Mouse (Mus musculus): ENCODE data around the gene Bmp5. TPM values are rescaled to one million over a fixed set of nuclear protein-coding genes. Genes with fewer than 3 reads are reported as not detected.

Bmp5 gene
- total RNA-seq, 2 experiments from 2014 or later, result 0.98 to 1.0 TPM

DNA sequence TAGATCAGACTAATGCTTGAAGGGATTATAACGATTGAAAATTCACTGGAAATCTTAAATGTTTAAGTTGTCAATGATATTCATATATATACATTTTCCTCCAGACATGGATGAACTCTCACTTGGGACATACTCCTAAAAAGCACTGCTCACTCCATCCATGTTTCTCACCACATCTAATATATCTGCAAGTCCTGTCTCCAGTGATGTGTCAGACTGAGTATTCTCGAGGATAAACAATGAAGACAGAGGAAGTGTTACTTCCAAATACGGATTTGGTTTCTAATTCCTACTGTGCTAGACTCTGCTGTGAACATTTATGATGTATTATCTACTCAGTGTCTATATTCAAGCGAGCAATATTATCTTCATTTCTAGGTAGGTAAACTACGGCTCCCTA lies 152.9 kb downstream of the Bmp5 start:
- DNase-seq (ENCODE audit: low spot score), result no peak
- intact Hi-C loops (cut with DNase I), result no loop called here

DNA sequence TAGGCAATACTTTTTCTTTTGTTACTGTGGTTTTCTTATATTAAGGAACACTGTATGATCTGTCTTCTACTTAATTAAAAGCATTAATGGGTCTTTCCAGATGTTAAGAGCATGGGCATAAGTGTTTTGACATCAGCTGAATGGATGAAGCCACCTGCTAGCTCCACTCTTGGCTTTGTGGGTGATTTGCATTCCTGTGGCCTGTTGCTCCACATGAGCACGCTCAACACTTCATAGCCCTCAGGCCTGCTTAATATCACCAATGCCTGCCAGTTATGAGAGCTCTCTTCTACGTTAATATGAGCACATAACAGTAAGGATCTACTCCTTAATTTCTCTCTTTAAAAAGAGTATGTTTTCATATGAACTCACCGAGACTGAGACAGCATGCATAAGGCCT lies 169.5 kb downstream of the Bmp5 start:
- intact Hi-C loops (cut with DNase I), result no loop called here
- no peak for DNase-seq (ENCODE audit: low spot score)

Small RNAs within 50 kb of the gene (microRNA-seq; reads per million reads assigned to microRNA genes)
- not detected for gene Gm44355

Other genes with a start within 250 kb of the Bmp5 start
- gene Tmod3, start 215.7 kb upstream of the Bmp5 start, total RNA-seq (2021), result 10 to 100 TPM; 62.9 to 74.0 TPM
- gene Tmod2, start 164.0 kb upstream of the Bmp5 start, total RNA-seq (2021), result 1 to 10 TPM; 4.6 to 5.3 TPM
- 1 to 10 TPM; 7.3 to 8.4 TPM for gene Lysmd2, start 149.6 kb upstream of the Bmp5 start, total RNA-seq (2021)
- gene Scg3, start 91.3 kb upstream of the Bmp5 start, total RNA-seq (2021), result under 1 TPM; 0.22 to 0.34 TPM
- gene Hmgcll1, start 239.5 kb downstream of the Bmp5 start, total RNA-seq (2021), result under 1 TPM in 1 of 2 experiments, not detected in 1; 0.31 TPM

All from heart, postnatal 25 days (tissue).